Mouse (Mus musculus) lung, adult 2 months (tissue): ENCODE data around the gene Zfp3. TPM values are rescaled to one million over a fixed set of nuclear protein-coding genes. Genes with fewer than 3 reads are reported as not detected.

Source experiments
- DNase-seq: peaks from one replicate; pipeline ENCODE4 v3.0.0; 2022
- H3K4me1 ChIP-seq: fragments of 200-500 bp; 2 replicates; pipeline ENCODE4 v1.6.1; 2011; ENCODE audit warnings: low read length; ENCODE audit not compliant: control insufficient read depth, insufficient read depth
- H3K4me3 ChIP-seq: fragments of 200-500 bp; replicated peaks from 2 replicates; pipeline ENCODE3; 2011; ENCODE audit warnings: low read depth, mild to moderate bottlenecking, control low read depth, low read length; ENCODE audit errors: extremely low read depth
- CTCF ChIP-seq: fragments of 200-500 bp; IDR thresholded peaks from 2 replicates; pipeline ENCODE4 v1.5.1; 2011; ENCODE audit warnings: mild to moderate bottlenecking, low read length, control low read depth; ENCODE audit not compliant: insufficient read depth
- POLR2A ChIP-seq: fragments of 200-500 bp; IDR thresholded peaks from 2 replicates; pipeline ENCODE4 v1.6.1; 2011; ENCODE audit warnings: low read depth, mild to moderate bottlenecking, control low read depth, low read length, borderline replicate concordance; ENCODE audit errors: extremely low read depth
- WGBS: fragments of 180-500 bp; shearing (Covaris S2); methylation state at CpG from one replicate; pipeline ENCODE4 v1.1.7; 2018; 5-methylcytosine and 5-hydroxymethylcytosine counted together
- polyA plus RNA-seq: library from polyadenylated mRNA; depleted of rRNA; stranded (reverse); fragments of >200 nt; gene quantifications from 2 replicates; pipeline ENCODE4 v1.2.3, GENCODE M21; 2012; rRNA removed

Gene Zfp3
- polyA plus RNA-seq, 1 experiment: 2.3 TPM

GRCm38 (mm10) chr11:70812365-70812764, 48.4 kb downstream of the Zfp3 start, which contains the start of gene Scimp:
Scimp (minus strand) TSS chr11:70812586.
- no peaks in the 10 kb centered on the region for H3K4me1 ChIP-seq
- TF ChIP-seq POLR2A: peak; percentile 17; the same call in 1 of the 2 replicates
- TF ChIP-seq CTCF: no peak
- peak within 1 kb of the TSS; percentile 2 for H3K4me3 ChIP-seq
- no peak for DNase-seq
- WGBS: 66% methylated on average over 7 of the region's 7 CpGs

- H3K4me1 ChIP-seq: no peaks in the 10 kb centered on the region
- 83% methylated on average over 8 of the region's 8 CpGs for WGBS
- DNase-seq: no peak
- no peak overlapping the region for H3K4me3 ChIP-seq
- TF ChIP-seq CTCF (no peak), POLR2A (no peak)
Measured at GRCm38 (mm10) chr11:70815071-70815470, 51.1 kb downstream of the Zfp3 start.

- Histone ChIP-seq H3K4me3 (no peak overlapping the region), H3K4me1 (no peaks in the 10 kb centered on the region)
- peak; percentile 54 for DNase-seq
- peak; percentile 38 for TF ChIP-seq CTCF
- no peak for TF ChIP-seq POLR2A
- WGBS: 19% methylated on average over 6 of the region's 6 CpGs
Measured at GRCm38 (mm10) chr11:70815498-70816078, 51.6 kb downstream of the Zfp3 start.

- Histone ChIP-seq H3K4me1 (no peaks in the 10 kb centered on the region), H3K4me3 (no peak overlapping the region)
- 54% methylated on average over 4 of the region's 4 CpGs for WGBS
- TF ChIP-seq CTCF (no peak), POLR2A (no peak)
- no peak for DNase-seq
Measured at GRCm38 (mm10) chr11:70816770-70817169, 52.8 kb downstream of the Zfp3 start.

- no peak for TF ChIP-seq CTCF
- TF ChIP-seq POLR2A: no peak
- no peak for DNase-seq
- WGBS: 82% methylated on average over 8 of the region's 8 CpGs
- Histone ChIP-seq H3K4me3 (no peak overlapping the region), H3K4me1 (no peaks in the 10 kb centered on the region)
Measured at GRCm38 (mm10) chr11:70820120-70820519, 56.1 kb downstream of the Zfp3 start.

- peak; percentile 22 for DNase-seq
- Histone ChIP-seq H3K4me3 (no peak overlapping the region), H3K4me1 (no peaks in the 10 kb centered on the region)
- TF ChIP-seq CTCF: no peak
- TF ChIP-seq POLR2A: no peak
- WGBS: 47% methylated on average over 17 of the region's 17 CpGs
Measured at GRCm38 (mm10) chr11:70821728-70822591, 58.0 kb downstream of the Zfp3 start.

Other genes starting within 250 kb of the Zfp3 start
- gene Vmo1, start 249.6 kb upstream of the Zfp3 start, polyA plus RNA-seq: 0.20 and 0.26 TPM in 2 replicates
- gene Gltpd2, start 245.0 kb upstream of the Zfp3 start, polyA plus RNA-seq: 0.12 and 0.34 TPM in 2 replicates
- 202 and 264 TPM in 2 replicates for gene Psmb6, start 238.8 kb upstream of the Zfp3 start, polyA plus RNA-seq
- not detected in 2 replicates for gene Gm40193, start 231.3 kb upstream of the Zfp3 start, polyA plus RNA-seq
- 32.4 and 47.2 TPM in 2 replicates for gene Pld2, start 224.1 kb upstream of the Zfp3 start, polyA plus RNA-seq
- 119 and 120 TPM in 2 replicates for gene Mink1, start 201.3 kb upstream of the Zfp3 start, polyA plus RNA-seq
- 0.16 TPM in 1 of 2 replicates, not detected in the other for gene 4930544D05Rik, start 148.4 kb upstream of the Zfp3 start, polyA plus RNA-seq
- gene Chrne, start 145.0 kb upstream of the Zfp3 start, polyA plus RNA-seq: 0.41 and 0.91 TPM in 2 replicates
- 0.70 and 1.7 TPM in 2 replicates for gene Gp1ba, start 125.1 kb upstream of the Zfp3 start, polyA plus RNA-seq
- gene Rnf167, start 117.0 kb upstream of the Zfp3 start, polyA plus RNA-seq: 116 and 146 TPM in 2 replicates
- 83.6 and 113 TPM in 2 replicates for gene Slc25a11, start 116.7 kb upstream of the Zfp3 start, polyA plus RNA-seq
- gene Pfn1, start 109.6 kb upstream of the Zfp3 start, polyA plus RNA-seq: 933 and 1,129 TPM in 2 replicates
- 19.6 and 97.3 TPM in 2 replicates for gene Eno3, start 107.0 kb upstream of the Zfp3 start, polyA plus RNA-seq
- 24.7 and 39.0 TPM in 2 replicates for gene Spag7, start 94.8 kb upstream of the Zfp3 start, polyA plus RNA-seq
- 33.1 and 35.7 TPM in 2 replicates for gene Camta2, start 76.1 kb upstream of the Zfp3 start, polyA plus RNA-seq
- 1.6 and 2.0 TPM in 2 replicates for gene Inca1, start 64.1 kb upstream of the Zfp3 start, polyA plus RNA-seq
- 78.2 and 103 TPM in 2 replicates for gene Kif1c, start 63.7 kb upstream of the Zfp3 start, polyA plus RNA-seq
- 2.6 and 3.5 TPM in 2 replicates for gene Scimp, start 48.4 kb downstream of the Zfp3 start, polyA plus RNA-seq
- 3.4 TPM in 2 replicates for gene Rabep1, start 80.6 kb downstream of the Zfp3 start, polyA plus RNA-seq
- 20.4 and 26.8 TPM in 2 replicates for gene Nup88, start 205.8 kb downstream of the Zfp3 start, polyA plus RNA-seq
- gene Rpain, start 206.0 kb downstream of the Zfp3 start, polyA plus RNA-seq: 25.6 and 42.6 TPM in 2 replicates
- gene C1qbp, start 218.8 kb downstream of the Zfp3 start, polyA plus RNA-seq: 50.9 and 94.1 TPM in 2 replicates
- 16.3 and 20.5 TPM in 2 replicates for gene Dhx33, start 240.2 kb downstream of the Zfp3 start, polyA plus RNA-seq